9 mouse cellular contexts compared by ENCODE assay signal in the genomic region with DNA sequence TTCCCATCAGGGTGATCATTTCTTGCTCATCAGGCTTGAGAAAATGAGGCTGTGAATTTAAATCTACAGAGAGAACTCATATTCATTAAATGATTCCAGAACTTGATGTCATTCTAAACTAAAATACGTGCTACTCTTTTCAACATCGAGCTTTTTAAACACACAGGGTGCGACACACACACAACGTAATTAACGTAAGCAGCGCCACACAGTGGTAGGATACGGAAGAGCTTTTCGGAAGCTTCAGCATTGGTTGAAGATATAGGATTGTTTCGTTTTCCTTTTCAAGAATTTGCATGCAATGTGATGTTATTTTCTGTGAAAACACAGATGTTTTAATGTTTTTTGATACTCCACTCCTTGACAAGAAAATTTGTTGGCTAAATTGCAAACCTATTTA.
DNase-seq lines count a peak whose midpoint lies in the region; ATAC-seq and TF ChIP-seq lines count a peak whose summit lies in the region.
"Had no signal": no experiment of that assay in that cellular context is flagged by ENCODE, and none has a peak within 500 bp of the region (broad histone marks: within the 10 kb centered on the region; RNA-seq: fewer than 3 reads in every experiment).

No protein-coding gene starts in this region.

- H3K27ac ChIP-seq in liver, embryonic 12.5 days, result no peak overlapping the region
- H3K27ac ChIP-seq in forebrain, embryonic 11.5 days (ENCODE audit: low read depth, low read length), result no peak overlapping the region
- H3K27ac ChIP-seq in midbrain, embryonic 15.5 days, result no peak overlapping the region
- H3K27ac ChIP-seq: embryonic facial prominence, embryonic 12.5 days had no signal

- intact Hi-C loops in left cerebral cortex, postnatal 14 days (cut with DNase I), result loop anchor here (5.0 kb wide), 2 partner anchors 498 to 698 kb away; no protein-coding TSS in a partner anchor

- no peaks in the 10 kb centered on the region for H3K36me3 ChIP-seq in liver, embryonic 12.5 days
- no peaks in the 10 kb centered on the region for H3K36me3 ChIP-seq in forebrain, embryonic 11.5 days (ENCODE audit: control insufficient read depth, insufficient read depth, low read length)
- H3K36me3 ChIP-seq in midbrain, embryonic 15.5 days (replicated peaks), result no peaks in the 10 kb centered on the region
- H3K36me3 ChIP-seq: embryonic facial prominence, embryonic 12.5 days had no signal

- no peak for ATAC-seq in liver, embryonic 12.5 days
- peak; percentile 74 for ATAC-seq in forebrain, embryonic 11.5 days (replicated peaks; ENCODE audit: low FRiP score)
- ATAC-seq in midbrain, embryonic 15.5 days (replicated peaks), result peak; percentile 92

- H3K4me3 ChIP-seq in liver, embryonic 12.5 days, result no peak overlapping the region
- H3K4me3 ChIP-seq in forebrain, embryonic 11.5 days (ENCODE audit: low read depth, low read length), result no peak overlapping the region
- no peak overlapping the region for H3K4me3 ChIP-seq in midbrain, embryonic 15.5 days
- H3K4me3 ChIP-seq: embryonic facial prominence, embryonic 12.5 days had no signal

- H3K4me1 ChIP-seq in liver, embryonic 12.5 days, result no peaks in the 10 kb centered on the region
- H3K4me1 ChIP-seq in forebrain, embryonic 11.5 days (replicated peaks; ENCODE audit: control insufficient read depth, insufficient read depth, low read length), result no peaks in the 10 kb centered on the region
- no peaks in the 10 kb centered on the region for H3K4me1 ChIP-seq in midbrain, embryonic 15.5 days
- H3K4me1 ChIP-seq: embryonic facial prominence, embryonic 12.5 days had no signal

- peak; percentile 78; the same call in 1 of the 2 replicates for TF ChIP-seq CTCF in brain, embryonic 14.5 days (IDR thresholded peaks at IDR 0.05; ENCODE audit: borderline replicate concordance, extremely low read depth, insufficient read depth, insufficient read length)

- H3K9ac ChIP-seq in liver, embryonic 12.5 days, result no peak overlapping the region
- H3K9ac ChIP-seq in forebrain, embryonic 11.5 days (ENCODE audit: low read length), result no peak overlapping the region
- no peak overlapping the region for H3K9ac ChIP-seq in midbrain, embryonic 15.5 days
- H3K9ac ChIP-seq: embryonic facial prominence, embryonic 12.5 days had no signal

- H3K4me2 ChIP-seq in liver, embryonic 12.5 days, result no peak overlapping the region
- H3K4me2 ChIP-seq in forebrain, embryonic 11.5 days (ENCODE audit: low read depth, low read length, severe bottlenecking), result no peak overlapping the region
- H3K4me2 ChIP-seq in midbrain, embryonic 15.5 days, result 0 out of 2 replicates have a peak overlapping the region, but pooled peaks have one; percentile 13
- H3K4me2 ChIP-seq: embryonic facial prominence, embryonic 12.5 days had no signal

- H3K9me3 ChIP-seq in liver, embryonic 12.5 days (replicated peaks), result no peaks in the 10 kb centered on the region
- no peaks in the 10 kb centered on the region for H3K9me3 ChIP-seq in forebrain, embryonic 11.5 days (ENCODE audit: control insufficient read depth, low read length)
- H3K9me3 ChIP-seq in midbrain, embryonic 15.5 days, result no peaks in the 10 kb centered on the region
- H3K9me3 ChIP-seq: embryonic facial prominence, embryonic 12.5 days had no signal

- 3% methylated on average over 9 of the region's 9 CpGs for WGBS in liver, embryonic 12.5 days (ENCODE audit: insufficient replicate concordance)
- 7% methylated on average over 9 of the region's 9 CpGs for WGBS in forebrain, embryonic 11.5 days
- WGBS in midbrain, embryonic 15.5 days, result 4% methylated on average over 9 of the region's 9 CpGs

- H3K27me3 ChIP-seq in liver, embryonic 12.5 days (replicated peaks), result no peaks in the 10 kb centered on the region
- no peaks in the 10 kb centered on the region for H3K27me3 ChIP-seq in forebrain, embryonic 11.5 days (ENCODE audit: control insufficient read depth, insufficient read depth, low read length)
- H3K27me3 ChIP-seq in midbrain, embryonic 15.5 days (replicated peaks), result no peaks in the 10 kb centered on the region
- H3K27me3 ChIP-seq: embryonic facial prominence, embryonic 12.5 days had no signal

- peak; percentile 54 for DNase-seq in liver
- peak; percentile 87 for DNase-seq in brain, embryonic 14.5 days (ENCODE audit: low read depth)
- peak; percentile 76 for DNase-seq in forebrain, embryonic 11.5 days (ENCODE audit: low spot score)
- DNase-seq in induced T-regulatory cell, adult 2 months (ENCODE audit: low read depth), result peak; percentile 66
- DNase-seq in left cerebral cortex, postnatal 14 days (ENCODE audit: low spot score in 2 of 2), result peak; percentile 76 to 85
- peak; percentile 46 for DNase-seq in telencephalon, adult 2 months (ENCODE audit: low read depth, low spot score)

- no peak for TF ChIP-seq POLR2A in brain, embryonic 14.5 days (IDR thresholded peaks at IDR 0.05; ENCODE audit: borderline replicate concordance, extremely low read depth, insufficient read depth, insufficient read length, poor library complexity, severe bottlenecking)
